Mouse (Mus musculus) embryonic fibroblast, embryonic 13.5 days (primary cell): ENCODE measurements around the gene Zdhhc6. TPM values are rescaled to one million over a fixed set of nuclear protein-coding genes. Genes with fewer than 3 reads are reported as not detected.

Experiments used
- H3K27ac ChIP-seq: 2 replicates; pipeline ENCODE4 v1.5.1; 2012; ENCODE audit warnings: low read length, control low read depth, inconsistent platforms; ENCODE audit not compliant: insufficient read depth
- H3K4me1 ChIP-seq: 2 replicates; pipeline ENCODE4 v1.6.1; 2011; ENCODE audit warnings: low read length; ENCODE audit not compliant: control insufficient read depth, insufficient read depth
- H3K4me3 ChIP-seq: 2 replicates; pipeline ENCODE4 v1.5.1; 2011; ENCODE audit warnings: mild to moderate bottlenecking, control low read depth, low read length; ENCODE audit not compliant: insufficient read depth
- CTCF ChIP-seq: IDR thresholded peaks from 2 replicates; pipeline ENCODE4 v1.5.1; 2011; ENCODE audit warnings: mild to moderate bottlenecking, control low read depth, low read length, moderate library complexity, borderline replicate concordance; ENCODE audit not compliant: insufficient read depth
- POLR2A ChIP-seq: IDR thresholded peaks from 2 replicates; pipeline ENCODE4 v1.6.1; 2011; ENCODE audit warnings: low read depth, mild to moderate bottlenecking, control low read depth, low read length, moderate library complexity
- polyA plus RNA-seq: library from polyadenylated mRNA; stranded (reverse); fragments of >200 nt; gene quantifications from 2 replicates; pipeline ENCODE4 v1.2.4, GENCODE M21; 2011; ENCODE audit warnings: low read depth; ENCODE audit not compliant: missing spikeins, insufficient read length

Zdhhc6 gene
- polyA plus RNA-seq, 1 experiment = 52.8 TPM

- no peak for TF ChIP-seq POLR2A
- TF ChIP-seq CTCF = no peak
- Histone ChIP-seq H3K27ac (no peak overlapping the region), H3K4me3 (no peak overlapping the region), H3K4me1 (peaks cover 5% of the 10 kb centered on the region; the same call in 1 of the 2 replicates)
These were observed 2.2 kb downstream of the Zdhhc6 start for GRCm38 (mm10) chr19:55313649-55314048.

GRCm38 (mm10) chr19:55311874-55312273, 4.0 kb downstream of the Zdhhc6 start:
- no peak overlapping the region for H3K4me3 ChIP-seq
- TF ChIP-seq POLR2A = no peak
- H3K27ac ChIP-seq = no peak overlapping the region
- peaks cover 5% of the 10 kb centered on the region; the same call in 1 of the 2 replicates for H3K4me1 ChIP-seq

- no peak overlapping the region for H3K27ac ChIP-seq
- TF ChIP-seq CTCF (no peak), POLR2A (no peak)
- no peak overlapping the region for H3K4me3 ChIP-seq
- H3K4me1 ChIP-seq = peaks cover 3% of the 10 kb centered on the region; the same call in 1 of the 2 replicates
These were observed 10.8 kb downstream of the Zdhhc6 start for GRCm38 (mm10) chr19:55305024-55305423.

- no peak overlapping the region for H3K4me3 ChIP-seq
- TF ChIP-seq POLR2A = no peak
- H3K27ac ChIP-seq = no peak overlapping the region
- peaks cover 14% of the 10 kb centered on the region for H3K4me1 ChIP-seq
These were observed 15.3 kb downstream of the Zdhhc6 start for GRCm38 (mm10) chr19:55300525-55300924.

- no peak overlapping the region for H3K4me3 ChIP-seq
- peaks cover 14% of the 10 kb centered on the region for H3K4me1 ChIP-seq
- no peak overlapping the region for H3K27ac ChIP-seq
- no peak for TF ChIP-seq CTCF
- no peak for TF ChIP-seq POLR2A
These were observed 16.5 kb downstream of the Zdhhc6 start for GRCm38 (mm10) chr19:55299378-55299777.

- Histone ChIP-seq H3K27ac (no peak overlapping the region), H3K4me3 (no peak overlapping the region), H3K4me1 (peaks cover 14% of the 10 kb centered on the region)
- TF ChIP-seq CTCF (no peak), POLR2A (no peak)
These were observed 17.9 kb downstream of the Zdhhc6 start for GRCm38 (mm10) chr19:55297961-55298360.

GRCm38 (mm10) chr19:55297489-55297888, 18.3 kb downstream of the Zdhhc6 start:
- Histone ChIP-seq H3K4me3 (no peak overlapping the region), H3K27ac (no peak overlapping the region), H3K4me1 (peaks cover 14% of the 10 kb centered on the region)
- TF ChIP-seq POLR2A (no peak), CTCF (no peak)

GRCm38 (mm10) chr19:55296301-55296700, 19.5 kb downstream of the Zdhhc6 start:
- TF ChIP-seq CTCF = no peak
- TF ChIP-seq POLR2A = no peak
- H3K4me1 ChIP-seq = peaks cover 14% of the 10 kb centered on the region
- no peak overlapping the region for H3K27ac ChIP-seq
- no peak overlapping the region for H3K4me3 ChIP-seq

- Histone ChIP-seq H3K4me3 (no peak overlapping the region), H3K27ac (no peak overlapping the region), H3K4me1 (peaks cover 14% of the 10 kb centered on the region)
- TF ChIP-seq POLR2A = no peak
- TF ChIP-seq CTCF = no peak
These were observed 20.3 kb downstream of the Zdhhc6 start for GRCm38 (mm10) chr19:55295556-55295955.

GRCm38 (mm10) chr19:55295075-55295474, 20.8 kb downstream of the Zdhhc6 start:
- Histone ChIP-seq H3K27ac (no peak overlapping the region), H3K4me1 (peaks cover 11% of the 10 kb centered on the region), H3K4me3 (no peak overlapping the region)
- TF ChIP-seq POLR2A (no peak), CTCF (no peak)

GRCm38 (mm10) chr19:55293175-55293574, 22.7 kb downstream of the Zdhhc6 start:
- TF ChIP-seq POLR2A (no peak), CTCF (no peak)
- H3K4me1 ChIP-seq = peaks cover 3% of the 10 kb centered on the region; the same call in 1 of the 2 replicates
- H3K27ac ChIP-seq = no peak overlapping the region
- no peak overlapping the region for H3K4me3 ChIP-seq
